Mouse (Mus musculus): Measurements from ENCODE around the gene Abr.

The Abr gene

DNA sequence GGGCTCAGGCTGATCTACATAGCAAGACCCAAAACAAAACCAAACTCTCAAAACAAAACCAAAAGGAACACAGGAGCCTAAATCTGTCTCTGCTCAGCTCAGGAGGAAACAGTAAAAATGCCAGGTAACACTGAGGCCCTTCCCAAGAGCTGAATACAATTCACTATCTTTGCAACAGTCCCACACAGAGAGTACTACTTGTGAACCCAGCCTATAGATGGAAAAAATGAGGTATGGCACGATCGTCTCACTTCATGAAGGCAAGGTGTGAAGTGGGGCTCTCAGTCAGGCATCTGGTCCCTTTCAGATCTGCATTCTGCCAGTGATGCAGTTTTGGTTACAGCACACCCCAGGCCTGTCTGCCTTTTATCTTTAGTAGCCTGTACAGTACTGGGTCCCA is 138.1 kb downstream of the Abr start:
- no peak for DNase-seq

DNA sequence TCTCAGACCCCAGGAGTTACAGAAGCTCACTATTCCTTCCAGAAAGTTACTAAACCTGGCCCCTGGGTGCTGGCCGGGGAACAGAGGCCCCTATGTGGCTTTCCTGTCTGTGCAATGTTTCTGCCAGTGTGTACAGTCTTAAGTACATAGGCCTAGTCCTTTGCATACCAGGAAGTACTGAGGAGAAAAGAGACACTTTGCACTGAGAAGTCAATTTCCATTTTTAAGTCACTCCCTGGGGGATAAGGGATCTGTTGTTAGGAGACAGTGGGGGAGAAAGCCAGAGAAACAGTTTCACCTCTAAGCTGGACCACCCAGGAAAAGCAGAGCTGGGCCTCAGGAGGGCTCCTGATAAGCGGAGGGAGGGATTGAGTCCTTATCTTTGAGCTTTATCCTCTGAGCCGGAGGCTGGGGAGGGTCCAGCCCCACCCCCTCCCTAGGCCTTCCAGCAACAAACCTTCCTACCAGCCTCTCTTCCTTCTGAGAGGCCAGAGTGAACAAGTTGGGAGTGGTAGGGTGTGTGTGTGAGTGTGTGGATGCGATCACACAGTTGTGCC is 138.9 kb downstream of the Abr start:
- DNase-seq = no peak

- no peak for DNase-seq
Observed at GRCm38 (mm10) chr11:76482697-76483096, 139.4 kb downstream of the Abr start.

GRCm38 (mm10) chr11:76482183-76482582 is 139.9 kb downstream of the Abr start:
- DNase-seq = no peak

GRCm38 (mm10) chr11:76479729-76480128 is 142.4 kb downstream of the Abr start:
- DNase-seq = no peak

DNA sequence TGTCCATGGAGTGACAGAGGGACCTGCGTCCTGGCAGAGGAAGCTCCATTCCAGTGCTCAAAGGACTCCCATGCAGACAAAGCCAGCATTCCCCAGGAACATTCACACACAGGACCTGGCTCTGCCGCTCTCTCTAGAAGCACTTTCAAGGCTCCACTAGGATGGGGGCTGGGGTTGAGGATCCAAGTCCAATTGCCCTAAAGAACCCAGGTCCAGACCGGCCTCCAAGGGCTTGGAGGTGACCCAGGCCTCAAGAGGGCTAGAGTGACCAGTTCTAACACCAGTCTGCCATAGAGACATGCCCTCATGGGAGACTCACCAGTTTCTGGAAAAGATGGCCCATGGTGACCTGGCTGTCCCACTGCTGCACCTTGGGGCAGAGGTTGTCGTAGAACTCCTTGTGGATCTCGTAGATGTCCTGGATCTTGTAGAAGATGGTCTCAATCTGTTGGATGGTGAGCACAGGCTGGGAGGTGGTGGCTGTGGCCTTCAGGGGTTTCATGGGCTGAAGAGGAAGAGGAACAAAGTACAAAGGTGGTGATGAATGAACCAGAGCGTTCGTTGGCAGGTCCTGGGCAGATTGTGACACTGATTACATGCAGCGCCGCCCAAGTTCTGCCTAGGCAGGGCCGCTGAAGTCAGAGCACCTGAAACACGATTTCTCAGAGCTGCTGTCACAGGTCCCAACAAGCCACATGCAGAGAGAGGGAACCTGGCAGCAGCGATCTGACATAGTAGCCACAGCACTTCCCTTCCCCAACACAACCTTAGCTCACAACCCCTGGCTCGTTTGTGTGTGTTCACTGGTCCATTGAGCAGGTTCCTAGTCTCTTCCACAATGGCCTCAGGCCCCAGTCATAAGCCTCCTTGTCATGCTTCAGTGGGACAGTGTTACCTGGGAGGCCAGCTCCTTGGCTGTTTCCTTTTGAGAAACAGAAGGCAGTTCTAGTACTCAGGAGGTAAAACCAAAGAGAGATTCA is 143.1 kb downstream of the Abr start:
- no peak for DNase-seq

- DNase-seq = no peak
Observed at GRCm38 (mm10) chr11:76477095-76477525, 145.0 kb downstream of the Abr start.

GRCm38 (mm10) chr11:76476376-76477094 is 145.6 kb downstream of the Abr start:
- no peak for DNase-seq

DNA sequence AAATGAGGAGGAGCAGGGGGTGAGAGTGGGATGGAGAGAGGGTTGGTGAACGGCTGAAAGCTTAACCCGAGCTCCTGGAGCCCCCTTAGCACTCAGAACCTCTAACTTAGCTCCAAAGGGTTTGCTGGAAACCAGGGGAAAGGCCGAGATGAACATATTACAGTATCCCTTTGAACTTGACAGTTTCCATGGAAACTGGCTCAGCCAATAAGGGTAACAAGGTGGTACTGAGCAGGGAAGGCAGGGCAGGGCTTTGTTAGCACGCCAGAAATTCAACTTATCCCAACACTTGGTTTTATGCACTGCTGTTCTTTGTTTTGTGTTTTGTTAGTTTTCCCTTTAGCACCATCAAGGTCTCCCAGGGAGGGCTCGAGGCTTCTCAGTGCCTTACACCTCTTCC is 149.5 kb downstream of the Abr start:
- no peak for DNase-seq

- DNase-seq = peak; percentile 56
Observed at GRCm38 (mm10) chr11:76469311-76469998, 152.7 kb downstream of the Abr start.

DNA sequence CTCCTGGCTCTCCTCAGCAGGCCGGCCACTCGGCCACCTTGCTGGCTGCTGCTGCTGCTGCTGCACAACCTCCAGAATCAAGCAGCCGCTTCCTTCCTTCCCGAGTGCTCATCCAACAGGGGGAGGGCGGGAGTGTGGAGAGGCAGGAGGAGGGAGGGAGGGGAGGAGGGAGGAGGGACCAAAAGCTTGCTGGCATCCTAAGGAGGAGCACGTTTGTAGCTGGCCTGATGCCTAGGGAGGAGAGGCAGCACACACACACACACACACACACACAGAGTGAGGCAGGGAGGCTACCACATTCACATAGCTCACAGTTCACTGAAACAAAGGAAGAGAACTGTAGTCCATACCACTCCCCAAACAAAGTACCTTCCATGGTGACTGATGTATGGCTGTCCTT is 153.8 kb downstream of the Abr start:
- DNase-seq = peak; percentile 73

- no peak for DNase-seq
Observed at GRCm38 (mm10) chr11:76467487-76468005, 154.6 kb downstream of the Abr start.

- no peak for DNase-seq
Observed at GRCm38 (mm10) chr11:76467073-76467472, 155.0 kb downstream of the Abr start.

DNA sequence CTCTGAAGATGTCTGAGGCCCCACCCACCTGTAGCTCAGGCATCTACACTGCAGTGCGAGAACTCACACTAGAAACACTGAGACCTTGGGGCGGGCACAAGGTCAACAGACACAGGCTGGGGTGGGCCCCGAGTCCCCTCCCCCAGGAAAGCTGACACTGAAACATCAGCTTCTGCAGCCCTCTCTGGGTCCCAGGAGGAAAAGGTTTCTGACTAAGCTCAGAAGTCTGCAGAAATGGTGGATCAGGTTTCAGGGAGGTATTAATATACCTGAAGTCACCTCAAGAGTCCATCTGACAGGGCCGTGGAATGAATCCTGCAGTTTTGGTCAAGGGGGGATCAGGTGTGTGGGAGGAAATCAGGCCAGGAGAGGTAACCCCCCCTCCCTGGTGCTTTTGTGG is 156.2 kb downstream of the Abr start:
- no peak for DNase-seq

DNA sequence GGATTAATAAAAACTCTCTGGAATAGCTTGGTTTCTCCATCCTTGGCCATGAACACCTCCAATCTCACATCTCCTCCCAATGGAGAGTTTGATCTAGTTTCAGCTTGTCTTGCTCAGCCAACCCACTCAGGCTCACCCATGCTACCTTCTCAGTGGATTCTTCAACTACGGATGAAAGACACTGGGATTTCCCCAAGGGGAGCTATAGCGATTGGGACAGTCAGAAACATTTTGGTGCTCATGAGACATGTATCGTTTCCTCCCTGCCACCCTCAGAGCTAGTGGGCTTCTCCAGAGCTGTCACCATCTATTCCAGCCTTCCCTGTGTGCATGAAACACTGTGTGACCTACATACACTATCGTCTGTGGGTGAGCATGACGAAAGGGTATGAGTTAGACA is 160.4 kb downstream of the Abr start:
- no peak for DNase-seq

GRCm38 (mm10) chr11:76461201-76461600 is 160.9 kb downstream of the Abr start:
- no peak for DNase-seq

GRCm38 (mm10) chr11:76459489-76459888 is 162.6 kb downstream of the Abr start:
- DNase-seq = no peak

GRCm38 (mm10) chr11:76458730-76459129 is 163.4 kb downstream of the Abr start:
- no peak for DNase-seq

DNA sequence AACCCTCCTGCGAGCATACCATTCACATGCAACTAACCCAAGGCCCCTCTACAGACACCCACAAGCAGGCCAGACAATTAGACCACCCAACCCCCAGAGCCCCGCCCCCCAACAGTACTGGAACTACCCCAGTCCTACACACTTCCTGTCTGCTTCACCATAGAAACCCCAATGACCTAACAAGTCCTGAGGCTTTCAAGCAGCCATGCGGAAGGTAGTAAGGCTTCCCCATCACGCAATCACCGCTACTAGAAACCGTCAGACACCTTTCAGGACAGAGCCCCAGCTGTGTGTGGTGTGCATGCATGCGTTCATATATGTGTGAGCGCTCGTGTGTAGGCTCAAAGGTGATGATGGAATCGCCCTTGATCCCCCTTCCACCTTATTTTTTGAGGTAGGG is 165.2 kb downstream of the Abr start:
- no peak for DNase-seq

- DNase-seq = peak; percentile 88
Observed at GRCm38 (mm10) chr11:76456233-76456632, 165.9 kb downstream of the Abr start.

GRCm38 (mm10) chr11:76454492-76454891 is 167.6 kb downstream of the Abr start:
- DNase-seq = peak; percentile 80

DNA sequence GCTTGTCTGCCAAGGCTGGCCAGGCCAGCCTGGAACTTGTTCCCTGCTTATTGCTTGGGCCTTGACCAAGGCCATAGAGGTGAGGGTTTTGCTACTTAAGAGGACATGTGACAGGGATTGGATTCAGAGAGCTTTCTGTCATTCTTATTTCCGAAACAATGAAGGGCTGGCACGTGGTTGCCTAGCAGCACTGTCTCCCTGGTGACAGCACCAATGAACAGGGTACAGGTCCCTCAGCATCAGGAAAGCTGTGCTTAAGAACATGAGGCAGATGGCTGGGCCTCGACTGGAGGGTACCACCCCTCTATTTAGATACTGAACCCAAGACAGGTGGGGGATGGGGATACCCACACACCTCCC is 171.9 kb downstream of the Abr start:
- DNase-seq = no peak
